Mouse (Mus musculus) ES-E14 (cell line): Measurements from ENCODE around the gene Smurf2.

Source experiments
- CHD2 ChIP-seq: IDR thresholded peaks from 2 replicates; pipeline ENCODE4 v1.6.1; 2014; ENCODE audit warnings: mild to moderate bottlenecking, low read depth, low read length, inconsistent platforms
- ZC3H11A ChIP-seq: IDR thresholded peaks from 2 replicates; pipeline ENCODE4 v1.6.1; 2012; ENCODE audit warnings: low read depth, mild to moderate bottlenecking, inconsistent platforms, low read length, borderline replicate concordance
- ZNF384 ChIP-seq: IDR thresholded peaks from 2 replicates; pipeline ENCODE4 v1.6.1; 2012; ENCODE audit warnings: low read depth, low read length, inconsistent platforms

GRCm38 (mm10) chr11:106821397-106821796 lies 99.1 kb downstream of the Smurf2 start:
- TF ChIP-seq CHD2 (no peak), ZNF384 (no peak), ZC3H11A (no peak)
